Mouse (Mus musculus) embryonic facial prominence, embryonic 11.5 days (tissue): ENCODE measurements around the gene Evpl. TPM values are rescaled to one million over a fixed set of nuclear protein-coding genes. Genes with fewer than 3 reads are reported as not detected.

ENCODE experiments used
- ATAC-seq: fragments of 200-750 bp; cut with Nextera tagmentation; replicated peaks from 2 replicates; pipeline ENCODE4 v1.8.0; 2017; ENCODE audit warnings: low read depth; ENCODE audit not compliant: insufficient number of reproducible peaks, low FRiP score, low TSS enrichment
- DNase-seq: peaks from one replicate; pipeline ENCODE4 v3.0.0-alpha.2; 2015; ENCODE audit warnings: low spot score
- H3K27ac ChIP-seq: fragments of 300-500 bp; sonication (generic); replicated peaks from 2 replicates; pipeline ENCODE4 v1.5.1; 2014; ENCODE audit warnings: mild to moderate bottlenecking, low read depth, low read length, control low read depth
- H3K27me3 ChIP-seq: fragments of 300-500 bp; sonication (generic); 2 replicates; pipeline ENCODE4 v1.6.1; 2014; ENCODE audit warnings: mild to moderate bottlenecking, low read length, moderate library complexity, mixed read lengths; ENCODE audit not compliant: control insufficient read depth, insufficient read depth
- H3K36me3 ChIP-seq: fragments of 300-500 bp; sonication (generic); replicated peaks from 2 replicates; pipeline ENCODE4 v1.6.1; 2014; ENCODE audit warnings: low read depth, mild to moderate bottlenecking, low read length, moderate library complexity, mixed read lengths; ENCODE audit not compliant: control insufficient read depth, insufficient read depth
- H3K4me1 ChIP-seq: fragments of 300-500 bp; sonication (generic); 2 replicates; pipeline ENCODE4 v1.6.1; 2014; ENCODE audit warnings: low read length, mixed read lengths; ENCODE audit not compliant: control insufficient read depth, insufficient read depth
- H3K4me2 ChIP-seq: fragments of 300-500 bp; sonication (generic); 2 replicates; pipeline ENCODE4 v1.6.1; 2014; ENCODE audit warnings: low read depth, mild to moderate bottlenecking, control low read depth, low read length, moderate library complexity
- H3K4me3 ChIP-seq: fragments of 300-500 bp; sonication (generic); 2 replicates; pipeline ENCODE4 v1.5.1; 2014; ENCODE audit warnings: low read depth, low read length, control low read depth
- H3K9ac ChIP-seq: fragments of 300-500 bp; sonication (generic); replicated peaks from 2 replicates; pipeline ENCODE4 v1.6.1; 2014; ENCODE audit warnings: mild to moderate bottlenecking, control low read depth, low read length
- H3K9me3 ChIP-seq: fragments of 300-500 bp; sonication (generic); replicated peaks from 2 replicates; pipeline ENCODE4 v1.6.1; 2016; ENCODE audit warnings: mild to moderate bottlenecking, low read length, inconsistent platforms, mixed read lengths; ENCODE audit not compliant: control insufficient read depth
- WGBS: fragments of 180-500 bp; shearing (Covaris S2); extraction: QIAGEN DNeasy Blood & Tissue Kit; methylation state at CpG from one replicate; pipeline ENCODE4 v1.1.7; 2014; 5-methylcytosine and 5-hydroxymethylcytosine counted together
- polyA plus RNA-seq: library from polyadenylated mRNA; unstranded; fragments of >200 nt; fragmentation: Nextera tagmentation; extraction: Ambion mirVana; gene quantifications from 2 replicates; pipeline ENCODE4 v1.2.1, GENCODE M21; 2014

Gene Evpl
- polyA plus RNA-seq = 0.73 and 0.88 TPM in 2 replicates

GRCm38 (mm10) chr11:116237742-116238395, at the start of gene Evpl:
Gene Evpl (minus strand): TSS chr11:116238077.
- DNase-seq (no peak), ATAC-seq (no peak)
- Histone ChIP-seq H3K27me3 (peaks cover 13% of the 10 kb centered on the region; the same call in 1 of the 2 replicates), H3K27ac (no peak within 1 kb of the TSS), H3K4me1 (no peaks in the 10 kb centered on the region; the same call in 1 of the 2 replicates), H3K9ac (no peak within 1 kb of the TSS), H3K36me3 (no peaks in the 10 kb centered on the region), H3K4me3 (no peak within 1 kb of the TSS), H3K4me2 (peak within 1 kb of the TSS; percentile 32), H3K9me3 (no peaks in the 10 kb centered on the region)
- 15% methylated on average over 28 of the region's 31 CpGs for WGBS

GRCm38 (mm10) chr11:116287351-116287750, 49.5 kb upstream of the Evpl start:
- H3K36me3 ChIP-seq = peaks cover 3% of the 10 kb centered on the region
- 72% methylated on average over 5 of the region's 5 CpGs for WGBS
- H3K27me3 ChIP-seq = peaks cover 18% of the 10 kb centered on the region
- no peak overlapping the region for H3K4me3 ChIP-seq
- no peak overlapping the region for H3K9ac ChIP-seq
- no peak overlapping the region for H3K27ac ChIP-seq
- DNase-seq (no peak), ATAC-seq (no peak)
- no peaks in the 10 kb centered on the region; the same call in 1 of the 2 replicates for H3K4me1 ChIP-seq
- no peak overlapping the region for H3K4me2 ChIP-seq
- no peaks in the 10 kb centered on the region for H3K9me3 ChIP-seq

DNA sequence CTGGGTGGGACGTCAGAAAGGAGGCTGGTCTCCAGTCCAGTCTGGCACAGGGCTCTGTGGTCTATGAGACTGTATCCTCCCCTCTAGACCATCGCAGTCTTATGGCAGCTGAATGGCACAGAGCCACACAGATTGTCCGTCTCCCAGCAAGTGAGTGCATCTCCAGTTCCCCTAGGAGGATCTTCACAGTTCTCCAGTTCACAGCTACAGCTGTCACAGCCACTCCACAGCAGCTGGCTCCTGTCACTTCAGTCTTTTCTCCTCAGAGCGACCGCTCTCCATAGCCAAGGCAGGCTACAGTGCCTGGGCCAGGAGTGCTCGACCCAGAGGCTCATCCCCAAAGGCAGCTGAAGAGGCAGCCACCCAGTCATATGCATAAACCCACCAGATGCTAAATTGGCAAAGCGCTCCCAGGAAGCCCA, 47.9 kb upstream of the Evpl start:
- no peaks in the 10 kb centered on the region for H3K9me3 ChIP-seq
- ATAC-seq (peak; percentile 54; the same call in 1 of the 2 replicates), DNase-seq (no peak)
- no peak overlapping the region for H3K27ac ChIP-seq
- H3K27me3 ChIP-seq = peaks cover 33% of the 10 kb centered on the region
- H3K4me3 ChIP-seq = no peak overlapping the region
- WGBS = 72% methylated on average over 7 of the region's 7 CpGs
- peaks cover 3% of the 10 kb centered on the region; the same call in 1 of the 2 replicates for H3K36me3 ChIP-seq
- peaks cover 5% of the 10 kb centered on the region; the same call in 1 of the 2 replicates for H3K4me1 ChIP-seq
- no peak overlapping the region for H3K4me2 ChIP-seq
- no peak overlapping the region for H3K9ac ChIP-seq

- DNase-seq = no peak
- H3K9ac ChIP-seq = no peak overlapping the region
- no peak overlapping the region for H3K27ac ChIP-seq
- peaks cover 5% of the 10 kb centered on the region; the same call in 1 of the 2 replicates for H3K4me1 ChIP-seq
- no peak overlapping the region for H3K4me2 ChIP-seq
- H3K4me3 ChIP-seq = no peak overlapping the region
- 37% methylated on average over 6 of the region's 6 CpGs for WGBS
- no peak for ATAC-seq
- H3K9me3 ChIP-seq = no peaks in the 10 kb centered on the region
- peaks cover 40% of the 10 kb centered on the region for H3K27me3 ChIP-seq
- 0 out of 2 replicates have a peak, but pooled peaks cover 3% of the 10 kb centered on the region for H3K36me3 ChIP-seq
Observed at GRCm38 (mm10) chr11:116283982-116284381, 46.1 kb upstream of the Evpl start.

DNA sequence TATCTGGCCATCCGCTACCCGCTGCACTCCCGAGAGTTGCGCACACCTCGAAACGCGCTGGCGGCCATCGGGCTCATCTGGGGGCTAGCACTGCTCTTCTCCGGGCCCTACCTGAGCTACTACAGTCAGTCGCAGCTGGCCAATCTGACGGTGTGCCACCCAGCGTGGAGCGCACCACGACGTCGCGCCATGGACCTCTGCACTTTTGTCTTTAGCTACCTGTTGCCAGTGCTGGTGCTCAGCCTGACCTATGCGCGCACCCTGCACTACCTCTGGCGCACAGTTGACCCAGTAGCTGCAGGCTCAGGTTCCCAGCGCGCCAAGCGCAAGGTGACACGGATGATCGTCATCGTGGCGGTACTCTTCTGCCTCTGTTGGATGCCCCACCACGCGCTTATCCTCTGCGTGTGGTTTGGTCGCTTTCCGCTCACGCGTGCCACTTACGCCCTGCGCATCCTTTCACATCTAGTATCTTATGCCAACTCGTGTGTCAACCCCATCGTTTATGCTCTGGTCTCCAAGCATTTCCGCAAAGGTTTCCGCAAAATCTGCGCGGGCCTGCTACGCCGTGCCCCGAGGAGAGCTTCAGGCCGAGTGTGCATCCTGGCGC, 45.1 kb upstream of the Evpl start:
- no peak for DNase-seq
- no peak for ATAC-seq
- Histone ChIP-seq H3K4me1 (peaks cover 5% of the 10 kb centered on the region; the same call in 1 of the 2 replicates), H3K4me3 (no peak overlapping the region), H3K27ac (no peak overlapping the region), H3K4me2 (no peak overlapping the region), H3K9me3 (no peaks in the 10 kb centered on the region), H3K9ac (no peak overlapping the region), H3K36me3 (no peaks in the 10 kb centered on the region), H3K27me3 (peaks cover 40% of the 10 kb centered on the region)
- WGBS = 9% methylated on average over 48 of the region's 48 CpGs

GRCm38 (mm10) chr11:116282089-116282488, 44.2 kb upstream of the Evpl start:
- H3K36me3 ChIP-seq = no peaks in the 10 kb centered on the region
- H3K4me3 ChIP-seq = peak overlapping the region; percentile 27; the same call in 1 of the 2 replicates
- no peak for ATAC-seq
- 1% methylated on average over 11 of the region's 11 CpGs for whole genome bisulfite sequencing
- H3K4me2 ChIP-seq = no peak overlapping the region
- no peak overlapping the region for H3K27ac ChIP-seq
- peaks cover 40% of the 10 kb centered on the region for H3K27me3 ChIP-seq
- no peak overlapping the region for H3K9ac ChIP-seq
- H3K9me3 ChIP-seq = no peaks in the 10 kb centered on the region
- peaks cover 5% of the 10 kb centered on the region; the same call in 1 of the 2 replicates for H3K4me1 ChIP-seq
- peak; percentile 62 for DNase-seq

DNA sequence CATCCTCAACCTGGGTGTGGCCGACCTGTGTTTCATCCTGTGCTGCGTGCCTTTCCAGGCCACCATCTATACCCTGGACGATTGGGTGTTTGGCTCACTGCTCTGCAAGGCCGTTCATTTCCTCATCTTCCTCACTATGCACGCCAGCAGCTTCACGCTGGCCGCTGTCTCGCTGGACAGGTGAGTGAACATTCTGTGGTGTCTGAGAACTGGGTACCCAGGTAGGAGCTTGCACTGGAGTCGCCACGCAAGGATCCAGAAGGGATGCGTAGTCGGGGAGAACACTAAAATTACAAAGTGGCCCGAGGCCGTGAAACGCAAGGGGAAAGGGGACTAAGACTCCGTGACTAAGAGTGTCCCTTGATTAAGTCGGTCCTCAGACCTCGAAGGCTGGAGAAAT, 43.8 kb upstream of the Evpl start:
- no peak for DNase-seq
- H3K27me3 ChIP-seq = peaks cover 40% of the 10 kb centered on the region
- WGBS = 2% methylated on average over 18 of the region's 18 CpGs
- no peak for ATAC-seq
- peak overlapping the region; percentile 27 for H3K4me3 ChIP-seq
- H3K9me3 ChIP-seq = no peaks in the 10 kb centered on the region
- H3K4me2 ChIP-seq = peak overlapping the region; percentile 43
- H3K4me1 ChIP-seq = peaks cover 5% of the 10 kb centered on the region; the same call in 1 of the 2 replicates
- H3K9ac ChIP-seq = peak overlapping the region; percentile 39; the same call in 1 of the 2 replicates
- no peak overlapping the region for H3K27ac ChIP-seq
- no peaks in the 10 kb centered on the region for H3K36me3 ChIP-seq
